Mouse (Mus musculus) erythroblast, embryonic 14.5 days (primary cell): ENCODE measurements around the gene Slco3a1. TPM values are rescaled to one million over a fixed set of nuclear protein-coding genes. Genes with fewer than 3 reads are reported as not detected.

Experiments used
- H3K27me3 ChIP-seq: 2 replicates; pipeline ENCODE4 v1.6.1; 2012; ENCODE audit warnings: inconsistent platforms; ENCODE audit not compliant: control insufficient read depth
- H3K36me3 ChIP-seq: 2 replicates; pipeline ENCODE4 v1.6.1; 2012; ENCODE audit warnings: mild to moderate bottlenecking, inconsistent platforms; ENCODE audit not compliant: control insufficient read depth
- H3K4me1 ChIP-seq: 2 replicates; pipeline ENCODE4 v1.6.1; 2012; ENCODE audit warnings: inconsistent platforms; ENCODE audit not compliant: control insufficient read depth
- H3K4me3 ChIP-seq: replicated peaks from 2 replicates; pipeline ENCODE3; 2012; ENCODE audit warnings: moderate library complexity, mild to moderate bottlenecking, inconsistent platforms
- H3K9me3 ChIP-seq: 2 replicates; pipeline ENCODE4 v1.6.1; 2012; ENCODE audit warnings: low read length, inconsistent platforms, mixed read lengths; ENCODE audit not compliant: control insufficient read depth
- GATA1 ChIP-seq: IDR thresholded peaks from 2 replicates; pipeline ENCODE4 v1.6.1; 2012; ENCODE audit warnings: low read length, inconsistent platforms, mixed read lengths
- TAL1 ChIP-seq: IDR thresholded peaks from 3 replicates; pipeline ENCODE4 v1.6.1; 2012; ENCODE audit warnings: low read length, inconsistent platforms, mixed read lengths
- polyA plus RNA-seq: library from polyadenylated mRNA; stranded (reverse); fragments of >175 nt; gene quantifications from 2 replicates; pipeline ENCODE4 v1.2.3, GENCODE M21; 2012

Slco3a1 gene
- polyA plus RNA-seq, 1 experiment, result 0.06 TPM

GRCm38 (mm10) chr7:74531468-74532097, 23.0 kb downstream of the Slco3a1 start:
- Histone ChIP-seq H3K36me3 (no peaks in the 10 kb centered on the region), H3K4me3 (no peak overlapping the region), H3K27me3 (no peaks in the 10 kb centered on the region), H3K4me1 (no peaks in the 10 kb centered on the region), H3K9me3 (no peaks in the 10 kb centered on the region)
- no peak for TF ChIP-seq GATA1
- TF ChIP-seq TAL1, result no peak

GRCm38 (mm10) chr7:74529877-74530276, 24.7 kb downstream of the Slco3a1 start:
- no peaks in the 10 kb centered on the region for H3K36me3 ChIP-seq
- H3K4me1 ChIP-seq, result no peaks in the 10 kb centered on the region
- TF ChIP-seq GATA1 (no peak), TAL1 (no peak)
- H3K27me3 ChIP-seq, result no peaks in the 10 kb centered on the region
- no peak overlapping the region for H3K4me3 ChIP-seq
- no peaks in the 10 kb centered on the region for H3K9me3 ChIP-seq

DNA sequence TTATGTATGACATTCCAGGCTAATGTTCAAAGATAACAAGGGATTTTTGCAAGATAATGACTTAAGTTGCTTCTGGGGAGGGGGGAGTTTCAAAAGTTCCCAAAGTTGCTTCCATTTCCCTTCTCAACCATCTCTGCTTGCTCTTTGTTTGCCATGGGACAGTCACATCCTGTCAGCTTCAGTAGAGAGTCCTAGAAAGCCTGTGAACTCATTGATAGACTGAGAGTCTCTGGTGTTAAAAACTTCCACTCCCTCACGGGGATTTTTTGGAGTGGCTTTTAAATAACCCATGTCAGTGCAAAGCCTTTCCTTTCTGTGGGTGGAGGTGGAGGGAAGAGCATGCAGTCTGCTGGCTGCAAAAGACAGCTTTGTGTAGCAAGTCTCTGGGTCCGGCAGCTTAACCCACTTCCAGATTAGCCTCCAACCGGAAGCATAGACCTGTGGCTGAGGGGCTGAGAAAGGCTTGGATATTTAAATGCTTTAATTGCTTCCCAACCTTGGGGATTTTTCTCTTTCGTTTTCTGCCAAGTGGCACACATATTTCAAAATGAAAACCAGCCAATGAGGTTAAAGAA, 25.3 kb downstream of the Slco3a1 start:
- Histone ChIP-seq H3K27me3 (no peaks in the 10 kb centered on the region), H3K9me3 (no peaks in the 10 kb centered on the region), H3K4me3 (no peak overlapping the region), H3K36me3 (no peaks in the 10 kb centered on the region), H3K4me1 (no peaks in the 10 kb centered on the region)
- no peak for TF ChIP-seq GATA1
- no peak for TF ChIP-seq TAL1

DNA sequence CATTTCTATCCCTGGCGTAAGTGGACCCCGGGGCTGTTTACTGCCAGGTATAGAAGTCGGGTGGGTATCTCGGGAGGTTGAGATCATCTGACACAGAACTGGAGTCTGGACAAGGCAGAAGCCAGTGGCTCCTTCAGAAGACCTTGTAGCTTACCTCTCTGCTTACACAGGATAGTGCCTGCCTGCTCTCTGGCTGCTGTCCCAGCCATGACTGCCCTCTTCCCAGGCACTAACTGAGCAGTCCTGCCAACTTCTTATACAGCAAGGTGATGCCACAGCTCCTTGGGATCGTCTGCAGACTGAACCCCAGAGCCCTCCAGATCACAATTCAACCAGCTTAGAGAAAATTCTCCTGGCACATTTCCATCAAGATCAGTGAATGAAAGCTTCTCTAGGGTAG, 26.4 kb downstream of the Slco3a1 start:
- Histone ChIP-seq H3K4me3 (no peak overlapping the region), H3K4me1 (no peaks in the 10 kb centered on the region), H3K27me3 (no peaks in the 10 kb centered on the region), H3K36me3 (no peaks in the 10 kb centered on the region), H3K9me3 (no peaks in the 10 kb centered on the region)
- TF ChIP-seq GATA1 (no peak), TAL1 (no peak)

- H3K36me3 ChIP-seq, result no peaks in the 10 kb centered on the region
- H3K9me3 ChIP-seq, result no peaks in the 10 kb centered on the region
Observed at GRCm38 (mm10) chr7:74527689-74528088, 26.9 kb downstream of the Slco3a1 start.

GRCm38 (mm10) chr7:74526030-74526429, 28.6 kb downstream of the Slco3a1 start:
- H3K4me1 ChIP-seq, result no peaks in the 10 kb centered on the region
- H3K36me3 ChIP-seq, result no peaks in the 10 kb centered on the region
- TF ChIP-seq GATA1, result no peak
- TF ChIP-seq TAL1, result no peak
- no peaks in the 10 kb centered on the region for H3K9me3 ChIP-seq
- H3K27me3 ChIP-seq, result no peaks in the 10 kb centered on the region
- no peak overlapping the region for H3K4me3 ChIP-seq

More at GRCm38 (mm10) chr7:74527689-74528088, 26.9 kb downstream of the Slco3a1 start:
- TF ChIP-seq GATA1, result no peak
- no peak for TF ChIP-seq TAL1
- Histone ChIP-seq H3K27me3 (no peaks in the 10 kb centered on the region), H3K4me1 (no peaks in the 10 kb centered on the region), H3K4me3 (no peak overlapping the region)

- H3K4me3 ChIP-seq, result no peak overlapping the region
- H3K9me3 ChIP-seq, result no peaks in the 10 kb centered on the region
- TF ChIP-seq TAL1 (no peak), GATA1 (no peak)
- no peaks in the 10 kb centered on the region for H3K27me3 ChIP-seq
- no peaks in the 10 kb centered on the region for H3K36me3 ChIP-seq
- no peaks in the 10 kb centered on the region for H3K4me1 ChIP-seq
Observed at GRCm38 (mm10) chr7:74525586-74525985, 29.0 kb downstream of the Slco3a1 start.

- Histone ChIP-seq H3K9me3 (no peaks in the 10 kb centered on the region), H3K36me3 (no peaks in the 10 kb centered on the region), H3K27me3 (no peaks in the 10 kb centered on the region), H3K4me1 (no peaks in the 10 kb centered on the region), H3K4me3 (no peak overlapping the region)
- TF ChIP-seq TAL1 (no peak), GATA1 (no peak)
Observed at GRCm38 (mm10) chr7:74524188-74524971, 30.2 kb downstream of the Slco3a1 start.

DNA sequence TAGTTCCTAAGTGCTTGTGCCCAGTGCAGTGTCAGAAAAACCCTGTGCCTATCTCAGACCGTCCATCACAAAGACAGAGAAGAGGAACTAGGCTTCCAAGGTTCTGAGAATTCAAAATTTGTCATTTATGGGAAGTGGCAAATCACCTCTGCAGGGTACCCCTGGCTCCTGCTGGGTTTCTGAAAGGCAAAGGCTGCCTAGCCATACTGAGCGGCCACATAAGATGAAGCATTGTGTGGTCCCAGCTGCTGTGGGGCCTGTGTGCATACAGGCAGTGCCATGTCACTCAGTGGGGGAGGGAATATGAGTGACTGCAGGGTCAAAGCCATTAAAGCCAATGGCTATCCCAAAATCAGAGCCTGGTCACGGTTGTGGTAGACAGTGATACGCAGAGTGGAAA, 31.5 kb downstream of the Slco3a1 start:
- Histone ChIP-seq H3K36me3 (no peaks in the 10 kb centered on the region), H3K9me3 (no peaks in the 10 kb centered on the region), H3K27me3 (no peaks in the 10 kb centered on the region), H3K4me3 (no peak overlapping the region), H3K4me1 (no peaks in the 10 kb centered on the region)
- no peak for TF ChIP-seq GATA1
- TF ChIP-seq TAL1, result no peak
